Mouse (Mus musculus) thymus, adult 2 months (tissue): Measurements from ENCODE around the gene Prss35.

ENCODE experiments used
- CTCF ChIP-seq: fragments of 200-500 bp; IDR thresholded peaks from 2 replicates; pipeline ENCODE4 v1.5.1; 2012; ENCODE audit warnings: mild to moderate bottlenecking, control low read depth, low read length, moderate library complexity, borderline replicate concordance; ENCODE audit not compliant: control insufficient read depth, poor library complexity, insufficient read depth; ENCODE audit errors: extremely low read depth
- POLR2A ChIP-seq: fragments of 200-500 bp; IDR thresholded peaks from 2 replicates; pipeline ENCODE4 v1.6.1; 2012; ENCODE audit warnings: mild to moderate bottlenecking, low read length, control low read depth, moderate library complexity; ENCODE audit not compliant: control insufficient read depth, poor library complexity, insufficient read depth; ENCODE audit errors: extremely low read depth

GRCm38 (mm10) chr9:86736991-86737390 lies 6.5 kb upstream of the Prss35 start:
- TF ChIP-seq CTCF = no peak
- TF ChIP-seq POLR2A = no peak
